Mouse (Mus musculus): ENCODE measurements at regions not wholly inside any gene's neighbourhood (a gene's known extent, or its start where the extent isn't known, plus 50 kb on each side); places are given as distances from the start of the nearest gene placed in this dataset.

DNA sequence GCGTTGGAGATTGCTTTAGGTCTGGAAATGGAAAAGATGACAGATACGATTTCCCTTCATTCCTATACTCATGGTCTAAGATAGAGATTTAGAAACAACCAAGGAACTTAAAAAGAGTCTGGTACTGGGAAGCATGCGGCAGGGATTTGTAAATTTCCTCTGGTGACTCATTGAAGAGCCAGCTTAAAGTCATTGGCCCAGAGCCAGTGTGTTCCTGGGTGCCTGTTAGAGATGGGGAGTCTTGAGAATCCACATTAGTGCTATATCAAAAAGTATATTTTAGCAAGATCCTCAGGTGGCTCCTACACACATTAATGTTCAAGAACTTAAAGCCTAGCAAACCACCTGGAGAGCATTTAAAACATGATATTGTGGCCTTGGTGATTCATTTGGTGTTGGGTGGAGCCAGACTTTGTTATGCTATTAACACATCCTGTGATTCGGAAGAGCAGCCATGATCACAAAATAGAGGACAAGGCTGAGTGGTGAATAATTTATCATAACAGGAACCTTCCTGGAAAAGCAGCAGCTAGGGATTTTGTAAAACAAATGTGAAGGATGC is 67.8 kb upstream of the Nectin3 start:
- Histone ChIP-seq H3K4me1 (ENCODE audit: control insufficient read depth, insufficient read depth, low read length) (no peaks in the 10 kb centered on the region), H3K9ac (replicated peaks; ENCODE audit: low read length) (no peak overlapping the region), H3K4me2 (ENCODE audit: low read depth, low read length) (no peak overlapping the region), H3K4me3 (ENCODE audit: low read depth, low read length) (no peak overlapping the region), H3K9me3 (replicated peaks; ENCODE audit: control insufficient read depth, low read length) (no peaks in the 10 kb centered on the region), H3K27ac (replicated peaks; ENCODE audit: low read depth, low read length) (no peak overlapping the region), H3K27me3 (ENCODE audit: control insufficient read depth, insufficient read depth, low read length) (no peaks in the 10 kb centered on the region), H3K36me3 (replicated peaks; ENCODE audit: control insufficient read depth, insufficient read depth, low read depth, low read length) (no peaks in the 10 kb centered on the region)
- 87% methylated on average over 4 of the region's 4 CpGs for WGBS
- DNase-seq (ENCODE audit: low spot score) = no peak
- ATAC-seq (replicated peaks; ENCODE audit: insufficient number of reproducible peaks, low FRiP score, low TSS enrichment, low read depth) = no peak

DNA sequence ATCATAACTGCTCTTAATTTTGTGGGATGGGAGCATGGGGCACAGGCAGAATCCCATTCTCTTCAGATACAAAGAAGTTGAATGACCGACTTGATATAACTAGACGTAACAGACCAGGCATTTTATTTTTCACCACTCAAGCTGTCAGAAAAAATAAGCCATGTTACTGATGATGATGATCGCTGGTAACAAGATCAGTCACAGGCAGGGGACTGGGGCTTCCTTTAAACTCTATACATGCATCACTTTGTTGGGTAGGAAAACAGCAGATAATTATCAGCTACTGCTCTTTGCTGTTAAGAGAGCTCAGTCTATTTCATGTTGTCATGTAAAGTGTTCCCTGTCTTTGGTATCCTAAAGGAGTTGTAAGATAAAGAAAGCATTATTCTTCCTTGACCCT is 59.0 kb upstream of the Nectin3 start:
- Histone ChIP-seq H3K9me3 (replicated peaks; ENCODE audit: control insufficient read depth, low read length) (no peaks in the 10 kb centered on the region), H3K4me1 (ENCODE audit: control insufficient read depth, insufficient read depth, low read length) (no peaks in the 10 kb centered on the region), H3K27ac (replicated peaks; ENCODE audit: low read depth, low read length) (no peak overlapping the region), H3K36me3 (replicated peaks; ENCODE audit: control insufficient read depth, insufficient read depth, low read depth, low read length) (no peaks in the 10 kb centered on the region), H3K4me3 (ENCODE audit: low read depth, low read length) (no peak overlapping the region), H3K4me2 (ENCODE audit: low read depth, low read length) (no peak overlapping the region), H3K27me3 (ENCODE audit: control insufficient read depth, insufficient read depth, low read length) (no peaks in the 10 kb centered on the region), H3K9ac (replicated peaks; ENCODE audit: low read length) (no peak overlapping the region)
- ATAC-seq (replicated peaks; ENCODE audit: insufficient number of reproducible peaks, low FRiP score, low TSS enrichment, low read depth) = no peak
- DNase-seq (ENCODE audit: low spot score) = no peak
- WGBS = 58% methylated on average over 3 of the region's 3 CpGs

DNA sequence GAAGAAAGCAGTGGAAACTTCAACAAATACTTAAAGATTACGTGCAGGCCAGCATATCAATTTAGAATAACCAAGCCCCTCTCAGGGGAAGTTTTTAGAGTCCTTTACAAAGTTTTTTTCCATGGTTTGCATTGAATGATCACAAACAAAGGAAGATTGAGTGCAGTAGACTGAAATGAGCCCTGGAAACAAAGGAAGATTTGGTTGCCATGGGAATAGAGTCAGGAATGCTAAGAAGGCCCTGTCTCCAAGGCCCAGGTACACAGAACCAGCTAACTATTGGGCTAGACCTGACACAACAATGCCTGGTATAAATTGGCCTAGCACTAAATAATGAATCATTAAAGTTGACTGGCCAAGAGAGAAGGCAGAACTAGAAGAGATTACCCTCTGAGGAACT is 49.9 kb upstream of the Nectin3 start:
- Histone ChIP-seq H3K9me3 (replicated peaks; ENCODE audit: control insufficient read depth, low read length) (no peaks in the 10 kb centered on the region), H3K9ac (replicated peaks; ENCODE audit: low read length) (no peak overlapping the region), H3K4me3 (ENCODE audit: low read depth, low read length) (no peak overlapping the region), H3K4me2 (ENCODE audit: low read depth, low read length) (no peak overlapping the region), H3K27me3 (ENCODE audit: control insufficient read depth, insufficient read depth, low read length) (no peaks in the 10 kb centered on the region), H3K4me1 (ENCODE audit: control insufficient read depth, insufficient read depth, low read length) (no peaks in the 10 kb centered on the region), H3K27ac (replicated peaks; ENCODE audit: low read depth, low read length) (no peak overlapping the region), H3K36me3 (replicated peaks; ENCODE audit: control insufficient read depth, insufficient read depth, low read depth, low read length) (no peaks in the 10 kb centered on the region)
- ATAC-seq (replicated peaks; ENCODE audit: insufficient number of reproducible peaks, low FRiP score, low TSS enrichment, low read depth) (no peak; the same call in 1 of the 2 replicates), DNase-seq (ENCODE audit: low spot score) (peak; percentile 26)
- WGBS = 59% methylated on average over 1 of the region's 1 CpGs

Measured in embryonic facial prominence, embryonic 11.5 days (tissue).